ENCODE assay signal across 1 mouse cellular context in genomic region chr3:108887618-108887975, GRCm38 (mm10).
TF ChIP-seq lines count a peak whose summit lies in the region.

No protein-coding gene starts in this region.

TF ChIP-seq in CH12.LX, 34 proteins besides CTCF, POLR2A, EP300 and RAD21:
- no peak for TF ChIP-seq PAX5 (IDR thresholded peaks at IDR 0.05; ENCODE audit: low read length)
- TF ChIP-seq MAZ (IDR thresholded peaks at IDR 0.05; ENCODE audit: low read depth, low read length) = no peak
- no peak for TF ChIP-seq ZNF384 (IDR thresholded peaks at IDR 0.05; ENCODE audit: low read depth, low read length)
- no peak for TF ChIP-seq NRF1 (IDR thresholded peaks at IDR 0.05; ENCODE audit: low read depth, low read length)
- no peak for TF ChIP-seq IRF4 (IDR thresholded peaks at IDR 0.05; ENCODE audit: low read depth, low read length)
- no peak for TF ChIP-seq CHD2 (IDR thresholded peaks at IDR 0.05; ENCODE audit: low read length)
